Mouse (Mus musculus) Patski (cell line): Measurements from ENCODE around the gene Gm14685. TPM values are rescaled to one million over a fixed set of nuclear protein-coding genes. Genes with fewer than 3 reads are reported as not detected.
"Not testable (repeated sequence)": the region's sequence is repeated elsewhere in the genome, so short reads cannot be mapped to it uniquely, and the experiment has no call there.

Experiments used
- ATAC-seq: fragments of 100-300 bp; one replicate; pipeline ENCODE4 v1.8.0; 2021
- CTCF ChIA-PET: fragments of 350-600 bp; sonication (Branson Sonifier 250); formaldehyde crosslinking; loops from one replicate; lab custom pipeline; 2022; ENCODE audit warnings: inconsistent platforms; lab: Charles Lee
- POLR2A ChIA-PET: fragments of 350-600 bp; sonication (Branson Sonifier 250); formaldehyde crosslinking; loops from one replicate; lab custom pipeline; 2022; ENCODE audit warnings: antibody characterized with exemption, inconsistent platforms; lab: Charles Lee
- DNase-seq: peaks from one replicate; pipeline ENCODE4 v3.0.0-alpha.2; 2011; ENCODE audit warnings: low read depth, low spot score
- H3K27me3 ChIP-seq: fragments of 371-371 bp; one replicate; pipeline ENCODE4 v1.5.1; 2021
- in situ Hi-C: fragments of 300-500 bp; cut with MboI; formaldehyde crosslinking; loops from 3 replicates; pipeline ENCODE4 v1.11.1; 2018; ENCODE audit warnings: low pct_unique_long_range_greater_than_20kb, mixed read lengths
- polyA plus RNA-seq: library from polyadenylated mRNA; unstranded; gene quantifications from one replicate; pipeline ENCODE4 v1.2.3, GENCODE M21; 2021

Gene Gm14685
- not detected for polyA plus RNA-seq

- POLR2A ChIA-PET, ATAC-seq, CTCF ChIA-PET, DNase-seq, in situ Hi-C loops, H3K27me3 ChIP-seq: not testable (repeated sequence)
These were observed at the start of gene Gm14685 for GRCm38 (mm10) chrX:73116747-73117146. Gene Gm14685 (plus strand): TSS chrX:73117047.

- CTCF ChIA-PET, DNase-seq, ATAC-seq, in situ Hi-C loops, H3K27me3 ChIP-seq, POLR2A ChIA-PET: not testable (repeated sequence)
These were observed 34.4 kb upstream of the Gm14685 start, which contains the start of gene Xlr4a for GRCm38 (mm10) chrX:73082267-73083055. Gene Xlr4a (minus strand): TSS chrX:73082478.

DNA sequence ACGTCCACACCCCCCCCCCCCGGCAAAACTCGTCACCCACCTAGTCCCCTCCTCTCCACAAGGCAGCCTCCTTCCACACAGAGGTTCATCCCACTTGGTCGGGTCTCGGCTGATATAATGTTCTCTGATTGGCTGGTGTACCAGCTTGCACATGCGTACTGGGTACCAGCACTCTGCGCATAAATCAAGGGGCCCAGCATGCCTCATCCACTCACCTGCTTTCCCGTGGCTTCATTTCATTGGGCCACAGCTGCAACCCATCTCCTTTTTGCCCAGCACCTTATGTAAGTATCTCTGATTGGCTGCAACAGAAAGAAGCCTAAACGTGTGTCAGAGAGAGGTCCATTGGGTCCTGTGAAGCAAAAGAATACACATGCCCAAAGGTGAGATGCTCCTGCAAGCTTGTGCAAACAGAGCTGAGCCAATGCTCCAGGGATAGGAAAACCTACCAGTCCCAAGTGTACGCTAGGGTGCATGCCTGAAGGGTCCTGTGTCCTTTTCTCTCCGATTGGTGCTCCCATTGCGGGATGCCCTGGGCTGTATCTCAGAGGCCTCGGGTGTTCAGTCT lies 19.8 kb upstream of the Gm14685 start, which contains the start of gene Xlr3a:
Xlr3a (minus strand) TSS at position 155 of the 568 bp plus-strand sequence.
- H3K27me3 ChIP-seq, ATAC-seq, in situ Hi-C loops, DNase-seq, CTCF ChIA-PET, POLR2A ChIA-PET: not testable (repeated sequence)

- DNase-seq, ATAC-seq, H3K27me3 ChIP-seq, in situ Hi-C loops, CTCF ChIA-PET, POLR2A ChIA-PET: not testable (repeated sequence)
These were observed 6.3 kb downstream of the Gm14685 start for GRCm38 (mm10) chrX:73122859-73123829.

DNA sequence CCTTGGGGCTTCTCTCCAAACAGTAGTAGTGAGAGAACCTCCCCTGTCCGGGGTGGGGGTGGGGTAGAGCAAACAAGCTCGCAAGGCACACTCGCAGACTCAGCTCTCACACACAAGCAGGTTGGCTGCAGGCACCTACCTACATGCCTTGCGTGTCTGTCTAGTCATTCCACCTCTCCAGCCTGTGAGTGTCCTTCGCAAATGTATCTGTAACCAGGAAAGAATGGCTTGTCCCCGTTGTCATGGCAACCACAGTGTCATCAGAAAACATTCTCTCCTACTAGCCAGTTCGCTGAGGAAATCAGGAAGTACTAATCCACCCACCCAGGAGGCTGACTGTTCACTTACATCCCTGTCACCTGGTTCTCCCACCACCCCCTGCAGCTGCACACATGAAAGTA lies 26.4 kb downstream of the Gm14685 start:
- ATAC-seq = not testable (repeated sequence)

GRCm38 (mm10) chrX:73148496-73148895 lies 31.6 kb downstream of the Gm14685 start, which contains the start of gene Xlr5b:
Gene Xlr5b (plus strand): TSS chrX:73148796.
- CTCF ChIA-PET, in situ Hi-C loops, POLR2A ChIA-PET, ATAC-seq, H3K27me3 ChIP-seq, DNase-seq: not testable (repeated sequence)

More for the DNA sequence above, 26.4 kb downstream of the Gm14685 start:
- H3K27me3 ChIP-seq, POLR2A ChIA-PET, in situ Hi-C loops, DNase-seq, CTCF ChIA-PET: not testable (repeated sequence)

GRCm38 (mm10) chrX:73149350-73149749 lies 32.5 kb downstream of the Gm14685 start, which contains the start of gene DXBay18:
Gene DXBay18 (minus strand): TSS chrX:73149450.
- DNase-seq, in situ Hi-C loops, ATAC-seq, H3K27me3 ChIP-seq, CTCF ChIA-PET, POLR2A ChIA-PET: not testable (repeated sequence)

- H3K27me3 ChIP-seq, DNase-seq, ATAC-seq, in situ Hi-C loops, POLR2A ChIA-PET, CTCF ChIA-PET: not testable (repeated sequence)
These were observed 60.0 kb downstream of the Gm14685 start, which contains the start of gene Spin2d for GRCm38 (mm10) chrX:73176889-73177288. Gene Spin2d (minus strand): TSS chrX:73176989.

Other genes with a start within 250 kb of the Gm14685 start
- gene Cetn2, start 198.6 kb upstream of the Gm14685 start, polyA plus RNA-seq = 134 TPM
- 26.1 TPM for gene Nsdhl, start 198.5 kb upstream of the Gm14685 start, polyA plus RNA-seq
- gene Zfp185, start 129.7 kb upstream of the Gm14685 start, polyA plus RNA-seq = 15.8 TPM
- gene Pnma5, start 79.9 kb upstream of the Gm14685 start, polyA plus RNA-seq = not detected
- not detected for gene Pnma3, start 52.3 kb upstream of the Gm14685 start, polyA plus RNA-seq
- gene Xlr4a, start 34.6 kb upstream of the Gm14685 start, polyA plus RNA-seq = not detected
- not detected for gene Xlr3a, start 20.0 kb upstream of the Gm14685 start, polyA plus RNA-seq
- not detected for gene Xlr5b, start 31.7 kb downstream of the Gm14685 start, polyA plus RNA-seq
- gene DXBay18, start 32.4 kb downstream of the Gm14685 start, polyA plus RNA-seq = not detected
- not detected for gene Spin2d, start 59.9 kb downstream of the Gm14685 start, polyA plus RNA-seq
- gene Xlr3b, start 75.2 kb downstream of the Gm14685 start, polyA plus RNA-seq = not detected
- gene Xlr4b, start 97.3 kb downstream of the Gm14685 start, polyA plus RNA-seq = not detected
- gene F8a, start 111.2 kb downstream of the Gm14685 start, polyA plus RNA-seq = 4.5 TPM
- not detected for gene Xlr4c, start 126.1 kb downstream of the Gm14685 start, polyA plus RNA-seq
- gene Xlr3c, start 148.3 kb downstream of the Gm14685 start, polyA plus RNA-seq = not detected
- not detected for gene Xlr5a, start 175.9 kb downstream of the Gm14685 start, polyA plus RNA-seq
- not detected for gene Xlr5c, start 175.9 kb downstream of the Gm14685 start, polyA plus RNA-seq
- gene Gm45015, start 219.8 kb downstream of the Gm14685 start, polyA plus RNA-seq = not detected
- gene Zfp275, start 225.6 kb downstream of the Gm14685 start, polyA plus RNA-seq = 12.3 TPM